Mouse (Mus musculus) lung, postnatal 0 days (tissue): ENCODE measurements around the gene Zfpm1.

Experiments
- CTCF ChIP-seq: IDR thresholded peaks from 2 replicates; pipeline ENCODE4 v1.5.1; 2016; ENCODE audit warnings: antibody characterized with exemption, mild to moderate bottlenecking
- EP300 ChIP-seq: IDR thresholded peaks from 2 replicates; pipeline ENCODE4 v1.6.1; 2016; ENCODE audit warnings: antibody characterized with exemption, mild to moderate bottlenecking, control low read depth

GRCm38 (mm10) chr8:122291549-122291948 lies 9.6 kb downstream of the Zfpm1 start:
- TF ChIP-seq EP300 (no peak), CTCF (no peak; the same call in 1 of the 2 replicates)
